ENCODE assay signal across 8 mouse cellular contexts in the genomic region with DNA sequence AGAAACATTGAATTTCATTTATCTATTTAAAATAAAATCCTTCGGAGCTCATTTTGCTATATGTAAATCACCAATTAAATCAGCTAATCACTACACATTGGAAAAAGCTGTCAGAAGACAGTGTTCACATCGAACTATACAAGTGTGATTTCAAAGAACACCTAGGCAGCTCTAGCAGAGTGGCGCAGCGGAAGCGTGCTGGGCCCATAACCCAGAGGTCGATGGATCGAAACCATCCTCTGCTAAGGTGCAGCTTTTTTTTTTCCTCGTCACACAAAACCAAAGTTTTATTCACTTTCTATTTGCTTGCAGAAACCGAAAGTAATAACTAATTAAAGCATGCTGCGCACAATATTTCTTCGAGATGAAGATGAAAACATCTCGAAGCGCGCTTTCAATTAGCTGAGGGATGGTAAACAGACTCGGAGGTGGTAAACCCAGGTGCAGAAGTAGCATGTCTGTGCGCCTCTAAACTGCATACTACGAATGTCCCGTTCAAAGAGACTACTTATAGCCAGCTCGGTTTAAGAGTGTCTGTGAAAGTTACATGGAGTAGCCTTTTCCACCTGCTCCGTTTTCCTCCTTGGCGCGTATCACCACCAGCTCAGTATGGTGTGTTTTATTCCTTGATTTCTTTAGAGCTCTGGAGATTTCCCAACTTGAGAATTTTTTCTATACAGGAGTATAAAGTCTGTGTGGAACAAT. TPM values are rescaled to one million over a fixed set of nuclear protein-coding genes. Genes with fewer than 3 reads are reported as not detected.
DNase-seq lines count a peak whose midpoint lies in the region; ATAC-seq and TF ChIP-seq lines count a peak whose summit lies in the region.

No protein-coding gene starts in this region.

- no peaks in the 10 kb centered on the region for H3K9me3 ChIP-seq in heart, embryonic 13.5 days
- no peaks in the 10 kb centered on the region for H3K9me3 ChIP-seq in kidney, embryonic 16.5 days (ENCODE audit: low read length)
- H3K9me3 ChIP-seq in liver, embryonic 12.5 days (replicated peaks), result no peaks in the 10 kb centered on the region

- H3K27me3 ChIP-seq in heart, embryonic 13.5 days (replicated peaks), result no peaks in the 10 kb centered on the region
- H3K27me3 ChIP-seq in kidney, embryonic 16.5 days (ENCODE audit: insufficient read depth, low read length), result no peaks in the 10 kb centered on the region
- no peaks in the 10 kb centered on the region for H3K27me3 ChIP-seq in liver, embryonic 12.5 days (replicated peaks)
- no peaks in the 10 kb centered on the region for H3K27me3 ChIP-seq in splenic B cell, adult 2 months (ENCODE audit: control insufficient read depth, insufficient read depth, low read length, poor library complexity, severe bottlenecking)

- 3% methylated on average over 22 of the region's 22 CpGs for WGBS in heart, embryonic 13.5 days
- 2% methylated on average over 22 of the region's 22 CpGs for WGBS in kidney, embryonic 16.5 days
- WGBS in liver, embryonic 12.5 days (ENCODE audit: insufficient replicate concordance), result 2% methylated on average over 22 of the region's 22 CpGs

- 0 out of 2 replicates have a peak, but pooled peaks have one; percentile 36 for ATAC-seq in erythroid progenitor cell, adult 5-6 weeks (replicated peaks; ENCODE audit: low FRiP score, poor library complexity, severe bottlenecking)
- ATAC-seq in heart, embryonic 13.5 days (ENCODE audit: extremely low read depth, insufficient number of reproducible peaks, low FRiP score, low TSS enrichment), result peak; percentile 76
- ATAC-seq in kidney, embryonic 16.5 days (ENCODE audit: low FRiP score, low TSS enrichment), result peak; percentile 82
- ATAC-seq in liver, embryonic 12.5 days, result peak; percentile 67

- no peak for TF ChIP-seq POLR2A in brain, embryonic 14.5 days (IDR thresholded peaks at IDR 0.05; ENCODE audit: borderline replicate concordance, extremely low read depth, insufficient read depth, insufficient read length, poor library complexity, severe bottlenecking)

- peak overlapping the region; percentile 79 for H3K4me2 ChIP-seq in heart, embryonic 13.5 days
- H3K4me2 ChIP-seq in kidney, embryonic 16.5 days (replicated peaks; ENCODE audit: low read depth, low read length), result peak overlapping the region; percentile 70
- H3K4me2 ChIP-seq in liver, embryonic 12.5 days, result peak overlapping the region; percentile 85

- peak; percentile 91 for DNase-seq in CD4-positive, CD25-positive, alpha-beta regulatory T cell, adult 2 months (ENCODE audit: low read depth, low spot score)
- DNase-seq in brain, embryonic 14.5 days (ENCODE audit: low read depth), result peak; percentile 88
- DNase-seq in natural killer cell, adult 2 months (ENCODE audit: low spot score in 2 of 2), result peak; percentile 86 to 90
- DNase-seq in splenic B cell, adult 2 months (ENCODE audit: low read depth, low spot score), result peak; percentile 93

- TF ChIP-seq CTCF in brain, embryonic 14.5 days (IDR thresholded peaks at IDR 0.05; ENCODE audit: borderline replicate concordance, extremely low read depth, insufficient read depth, insufficient read length), result no peak

- peaks cover 17% of the 10 kb centered on the region for H3K4me1 ChIP-seq in heart, embryonic 13.5 days
- peaks cover 10% of the 10 kb centered on the region for H3K4me1 ChIP-seq in kidney, embryonic 16.5 days (ENCODE audit: insufficient read depth, low read length)
- peaks cover 24% of the 10 kb centered on the region for H3K4me1 ChIP-seq in liver, embryonic 12.5 days

- H3K36me3 ChIP-seq in heart, embryonic 13.5 days, result no peaks in the 10 kb centered on the region
- no peaks in the 10 kb centered on the region for H3K36me3 ChIP-seq in kidney, embryonic 16.5 days (ENCODE audit: insufficient read depth, low read length)
- H3K36me3 ChIP-seq in liver, embryonic 12.5 days, result no peaks in the 10 kb centered on the region
- no peaks in the 10 kb centered on the region for H3K36me3 ChIP-seq in splenic B cell, adult 2 months (ENCODE audit: control insufficient read depth, insufficient read depth, low read length, poor library complexity, severe bottlenecking)

- peak overlapping the region; percentile 81 for H3K9ac ChIP-seq in heart, embryonic 13.5 days
- H3K9ac ChIP-seq in kidney, embryonic 16.5 days (replicated peaks; ENCODE audit: low read length), result peak overlapping the region; percentile 66
- H3K9ac ChIP-seq in liver, embryonic 12.5 days, result peak overlapping the region; percentile 67

- peak overlapping the region; percentile 76 for H3K4me3 ChIP-seq in heart, embryonic 13.5 days
- peak overlapping the region; percentile 63 for H3K4me3 ChIP-seq in kidney, embryonic 16.5 days (ENCODE audit: low read length)
- H3K4me3 ChIP-seq in liver, embryonic 12.5 days, result peak overlapping the region; percentile 65

- peak overlapping the region; percentile 56 for H3K27ac ChIP-seq in heart, embryonic 13.5 days (replicated peaks)
- H3K27ac ChIP-seq in kidney, embryonic 16.5 days (ENCODE audit: low read length), result 0 out of 2 replicates have a peak overlapping the region, but pooled peaks have one; percentile 53
- H3K27ac ChIP-seq in liver, embryonic 12.5 days, result peak overlapping the region; percentile 2

RNA-seq across cellular contexts. Expression of a gene that starts 5.0 kb away (rescaled TPM):
- 11.3 and 14.5 TPM in 2 replicates for polyA plus RNA-seq in brain, embryonic 14.5 days (2012; rRNA removed)
- total RNA-seq in erythroid progenitor cell, adult 5-6 weeks (2015; ENCODE audit: low replicate concordance), result 989 and 1,130 TPM in 2 replicates
- total RNA-seq in erythroid progenitor cell, adult 5-6 weeks (2017; ENCODE audit: low replicate concordance), result 1,595 and 2,060 TPM in 2 replicates
- 1.9 TPM in 1 of 2 replicates, not detected in the other for polyA plus RNA-seq in heart, embryonic 13.5 days (2015; fragmentation: Nextera tagmentation; extraction: Ambion mirVana)
- 1.9 and 3.8 TPM in 2 replicates for polyA plus RNA-seq in kidney, embryonic 16.5 days (2015; fragmentation: Nextera tagmentation; extraction: Ambion mirVana)
- 1.5 and 1.7 TPM in 2 replicates for polyA plus RNA-seq in liver, embryonic 12.5 days (2016; fragmentation: Nextera tagmentation; extraction: Ambion mirVana)

RNA-seq across cellular contexts. Expression of a gene that starts 5.2 kb away (rescaled TPM):
- polyA plus RNA-seq in brain, embryonic 14.5 days (2012; rRNA removed), result 14.3 and 24.3 TPM in 2 replicates
- total RNA-seq in erythroid progenitor cell, adult 5-6 weeks (2015; ENCODE audit: low replicate concordance), result 22.6 and 24.1 TPM in 2 replicates
- 2,450 and 5,888 TPM in 2 replicates for total RNA-seq in erythroid progenitor cell, adult 5-6 weeks (2017; ENCODE audit: low replicate concordance)
- polyA plus RNA-seq in heart, embryonic 13.5 days (2015; fragmentation: Nextera tagmentation; extraction: Ambion mirVana), result 9.8 and 10.5 TPM in 2 replicates
- polyA plus RNA-seq in kidney, embryonic 16.5 days (2015; fragmentation: Nextera tagmentation; extraction: Ambion mirVana), result 13.5 and 20.3 TPM in 2 replicates
- polyA plus RNA-seq in liver, embryonic 12.5 days (2016; fragmentation: Nextera tagmentation; extraction: Ambion mirVana), result 13.8 and 17.6 TPM in 2 replicates

RNA-seq across cellular contexts. Expression of a gene that starts 6.5 kb away (rescaled TPM):
- 39.0 and 49.4 TPM in 2 replicates for polyA plus RNA-seq in brain, embryonic 14.5 days (2012; rRNA removed)
- 64.9 and 143 TPM in 2 replicates for total RNA-seq in erythroid progenitor cell, adult 5-6 weeks (2015; ENCODE audit: low replicate concordance)
- total RNA-seq in erythroid progenitor cell, adult 5-6 weeks (2017; ENCODE audit: low replicate concordance), result 379 and 793 TPM in 2 replicates
- polyA plus RNA-seq in heart, embryonic 13.5 days (2015; fragmentation: Nextera tagmentation; extraction: Ambion mirVana), result 0.62 and 2.3 TPM in 2 replicates
- polyA plus RNA-seq in kidney, embryonic 16.5 days (2015; fragmentation: Nextera tagmentation; extraction: Ambion mirVana), result 6.2 and 12.4 TPM in 2 replicates
- 8.3 and 14.2 TPM in 2 replicates for polyA plus RNA-seq in liver, embryonic 12.5 days (2016; fragmentation: Nextera tagmentation; extraction: Ambion mirVana)

RNA-seq across cellular contexts. Expression of a gene that starts 10.9 kb away (rescaled TPM):
- 17.0 and 18.2 TPM in 2 replicates for polyA plus RNA-seq in brain, embryonic 14.5 days (2012; rRNA removed)
- total RNA-seq in erythroid progenitor cell, adult 5-6 weeks (2015; ENCODE audit: low replicate concordance), result 396 and 580 TPM in 2 replicates
- total RNA-seq in erythroid progenitor cell, adult 5-6 weeks (2017; ENCODE audit: low replicate concordance), result 1,330 and 1,438 TPM in 2 replicates
- polyA plus RNA-seq in heart, embryonic 13.5 days (2015; fragmentation: Nextera tagmentation; extraction: Ambion mirVana), result 1.5 TPM in 2 replicates
- polyA plus RNA-seq in kidney, embryonic 16.5 days (2015; fragmentation: Nextera tagmentation; extraction: Ambion mirVana), result 4.3 and 4.4 TPM in 2 replicates
- 6.4 and 6.5 TPM in 2 replicates for polyA plus RNA-seq in liver, embryonic 12.5 days (2016; fragmentation: Nextera tagmentation; extraction: Ambion mirVana)

RNA-seq across cellular contexts. Expression of a gene that starts 13.1 kb away (rescaled TPM):
- polyA plus RNA-seq in brain, embryonic 14.5 days (2012; rRNA removed), result not detected in 2 replicates
- not detected in 2 replicates for total RNA-seq in erythroid progenitor cell, adult 5-6 weeks (2015; ENCODE audit: low replicate concordance)
- not detected in 2 replicates for total RNA-seq in erythroid progenitor cell, adult 5-6 weeks (2017; ENCODE audit: low replicate concordance)
- not detected in 2 replicates for polyA plus RNA-seq in heart, embryonic 13.5 days (2015; fragmentation: Nextera tagmentation; extraction: Ambion mirVana)
- polyA plus RNA-seq in kidney, embryonic 16.5 days (2015; fragmentation: Nextera tagmentation; extraction: Ambion mirVana), result not detected in 2 replicates
- not detected in 2 replicates for polyA plus RNA-seq in liver, embryonic 12.5 days (2016; fragmentation: Nextera tagmentation; extraction: Ambion mirVana)

Comparison
In these comparisons a context has a peak if more than half of its experiments do, and no peak if none do; other contexts are left out.
1. Peak in every context shown above with its lines: DNase-seq, ATAC-seq, H3K4me3 ChIP-seq and H3K27ac ChIP-seq.
2. H3K27ac ChIP-seq: peak in every context shown above with its lines; median percentile 56 in heart, embryonic 13.5 days; 53 in kidney, embryonic 16.5 days; 2 in liver, embryonic 12.5 days.